Mouse (Mus musculus): ENCODE data around the gene Tmed3.

Tmed3 gene

GRCm38 (mm10) chr9:89704265-89705196, at the start of gene Tmed3:
TSS of gene Tmed3 (minus strand) at chr9:89705068.
- DNase-seq, result peak; percentile 83

GRCm38 (mm10) chr9:89740041-89740440, 35.2 kb upstream of the Tmed3 start:
- DNase-seq, result no peak

- no peak for DNase-seq
Measured at GRCm38 (mm10) chr9:89738295-89738694, 33.4 kb upstream of the Tmed3 start, which contains the start of gene Ankrd34c. TSS of gene Ankrd34c (minus strand) at chr9:89738475.

GRCm38 (mm10) chr9:89737888-89738287, 33.0 kb upstream of the Tmed3 start:
- DNase-seq, result no peak

GRCm38 (mm10) chr9:89736932-89737705, 32.3 kb upstream of the Tmed3 start:
- no peak for DNase-seq

GRCm38 (mm10) chr9:89706906-89707305, 2.0 kb upstream of the Tmed3 start:
- DNase-seq, result no peak

- DNase-seq, result no peak
Measured at GRCm38 (mm10) chr9:89705197-89705533, 297 bp upstream of the Tmed3 start.

GRCm38 (mm10) chr9:89700910-89701457, 3.9 kb downstream of the Tmed3 start:
- no peak for DNase-seq

- no peak for DNase-seq
Measured at GRCm38 (mm10) chr9:89695143-89695542, 9.7 kb downstream of the Tmed3 start.

- no peak for DNase-seq
Measured at GRCm38 (mm10) chr9:89693670-89694069, 11.2 kb downstream of the Tmed3 start.

GRCm38 (mm10) chr9:89689179-89689578, 15.7 kb downstream of the Tmed3 start:
- DNase-seq, result no peak

- DNase-seq, result no peak
Measured at GRCm38 (mm10) chr9:89687503-89688226, 17.2 kb downstream of the Tmed3 start.

GRCm38 (mm10) chr9:89686262-89686661, 18.6 kb downstream of the Tmed3 start:
- DNase-seq, result no peak

GRCm38 (mm10) chr9:89678974-89679373, 25.9 kb downstream of the Tmed3 start:
- DNase-seq, result no peak

GRCm38 (mm10) chr9:89674014-89674618, 30.8 kb downstream of the Tmed3 start:
- peak; percentile 77 for DNase-seq

- DNase-seq, result no peak
Measured at GRCm38 (mm10) chr9:89673402-89673801, 31.5 kb downstream of the Tmed3 start.

- no peak for DNase-seq
Measured at GRCm38 (mm10) chr9:89669878-89670277, 35.0 kb downstream of the Tmed3 start.

GRCm38 (mm10) chr9:89667306-89667942, 37.4 kb downstream of the Tmed3 start:
- DNase-seq, result no peak

- no peak for DNase-seq
Measured at GRCm38 (mm10) chr9:89650913-89651312, 54.0 kb downstream of the Tmed3 start.

All from cerebellum, adult 8-10 months (tissue).